Mouse (Mus musculus) testis, postnatal 14 days (tissue): ENCODE results near the gene Gm42957.
"Not testable (repeated sequence)": the region's sequence is repeated elsewhere in the genome, so short reads cannot be mapped to it uniquely, and the experiment has no call there.

ENCODE experiments used
- DNase-seq: peaks from one replicate; pipeline ENCODE4 v3.0.0; 2021; ENCODE audit warnings: low spot score

The Gm42957 gene

GRCm38 (mm10) chr3:96634928-96635879 is at the start of gene Gm42957, which contains the start of gene Pex11b:
Gm42957 (plus strand) TSS chr3:96635474.
Pex11b (plus strand) TSS chr3:96635376.
- peak; percentile 87 for DNase-seq

DNA sequence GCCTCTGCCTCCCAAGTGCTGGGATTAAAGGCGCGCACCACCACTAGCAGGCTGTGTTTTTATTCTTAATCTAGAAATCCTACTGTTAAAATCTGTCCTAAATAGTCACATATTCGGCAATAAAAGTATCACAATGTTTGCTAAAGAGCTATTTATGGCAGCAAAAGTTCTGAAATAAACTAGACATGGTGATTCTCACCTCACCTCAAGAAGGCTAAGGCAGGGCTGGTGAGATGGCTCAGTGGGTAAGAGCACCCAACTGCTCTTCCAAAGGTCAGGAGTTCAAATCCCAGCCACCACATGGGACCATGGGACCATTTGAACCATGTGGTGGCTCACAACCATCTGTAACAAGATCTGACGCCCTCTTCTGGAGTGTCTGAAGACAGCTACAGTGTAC is 44.6 kb upstream of the Gm42957 start:
- no peak for DNase-seq

DNA sequence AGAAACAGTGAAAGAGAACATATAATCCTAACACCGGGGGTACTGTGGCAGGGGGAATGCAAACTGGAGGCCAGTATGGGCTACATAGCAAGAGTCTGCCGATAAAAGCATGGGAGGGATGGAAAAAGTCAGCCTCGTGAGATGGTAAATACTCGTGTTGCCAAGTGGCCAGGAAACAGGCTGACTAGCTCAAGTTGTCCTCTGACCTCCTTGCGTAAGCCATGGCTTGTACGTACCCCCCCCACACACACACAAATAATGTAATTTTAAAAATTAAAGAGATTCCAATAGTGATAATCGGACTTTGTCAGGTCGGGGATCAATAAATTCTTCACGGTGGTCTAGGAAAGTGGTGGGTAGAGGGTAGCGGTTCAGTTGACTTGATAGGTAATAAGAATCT is 41.9 kb upstream of the Gm42957 start:
- DNase-seq, result no peak

- DNase-seq, result peak; percentile 94
These were observed 41.3 kb upstream of the Gm42957 start, which contains the start of gene Polr3gl for GRCm38 (mm10) chr3:96593790-96594560. Polr3gl (minus strand) TSS chr3:96594181.

- no peak for DNase-seq
These were observed 40.4 kb upstream of the Gm42957 start for GRCm38 (mm10) chr3:96594851-96595250.

DNA sequence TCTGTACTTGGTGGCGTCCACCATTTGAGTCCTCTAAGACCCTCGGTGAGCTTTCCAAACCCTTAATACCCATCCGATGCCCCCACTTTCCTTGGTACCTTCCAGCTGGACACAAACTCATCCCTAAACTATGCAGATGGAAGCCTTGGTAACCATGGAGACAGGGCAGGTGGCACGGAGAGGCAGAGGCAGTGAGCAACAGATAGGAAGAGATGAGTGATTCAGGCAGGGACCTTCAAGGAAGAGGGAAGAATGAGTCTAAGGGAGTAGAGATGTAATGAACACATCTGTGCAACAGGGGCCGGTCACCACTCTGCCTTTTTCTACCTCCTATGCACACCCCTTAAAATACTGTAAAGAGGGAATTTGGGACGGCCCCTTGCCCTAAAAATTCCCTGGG is 39.6 kb upstream of the Gm42957 start:
- no peak for DNase-seq

- DNase-seq, result no peak
These were observed 39.0 kb upstream of the Gm42957 start, which contains the start of gene Ankrd34a for GRCm38 (mm10) chr3:96596228-96596707. Ankrd34a (plus strand) TSS chr3:96596636.

DNA sequence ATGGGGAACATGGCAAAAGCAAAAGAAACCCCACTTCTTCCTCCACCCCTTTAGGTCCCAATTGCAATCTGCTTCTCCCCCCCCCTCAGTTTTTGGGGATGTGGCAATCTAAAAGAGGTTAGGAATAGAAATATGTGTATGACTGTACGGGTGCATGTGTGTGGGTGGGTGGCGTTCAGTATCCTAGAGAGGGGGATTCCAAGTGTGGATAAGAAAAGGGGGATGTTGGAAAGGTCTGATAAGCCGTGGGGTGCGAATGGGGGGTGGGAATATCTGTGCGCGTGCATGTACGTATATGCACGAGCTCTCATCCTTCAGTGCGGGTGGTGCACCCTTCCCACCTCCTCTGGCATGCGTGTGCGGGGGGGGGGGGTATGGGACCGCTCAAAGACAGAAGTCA is 38.4 kb upstream of the Gm42957 start:
- no peak for DNase-seq

GRCm38 (mm10) chr3:96597435-96597891 is 37.8 kb upstream of the Gm42957 start:
- peak; percentile 23 for DNase-seq

GRCm38 (mm10) chr3:96598156-96599068 is 36.9 kb upstream of the Gm42957 start:
- peak; percentile 61 for DNase-seq

GRCm38 (mm10) chr3:96599069-96599393 is 36.2 kb upstream of the Gm42957 start:
- no peak for DNase-seq

DNA sequence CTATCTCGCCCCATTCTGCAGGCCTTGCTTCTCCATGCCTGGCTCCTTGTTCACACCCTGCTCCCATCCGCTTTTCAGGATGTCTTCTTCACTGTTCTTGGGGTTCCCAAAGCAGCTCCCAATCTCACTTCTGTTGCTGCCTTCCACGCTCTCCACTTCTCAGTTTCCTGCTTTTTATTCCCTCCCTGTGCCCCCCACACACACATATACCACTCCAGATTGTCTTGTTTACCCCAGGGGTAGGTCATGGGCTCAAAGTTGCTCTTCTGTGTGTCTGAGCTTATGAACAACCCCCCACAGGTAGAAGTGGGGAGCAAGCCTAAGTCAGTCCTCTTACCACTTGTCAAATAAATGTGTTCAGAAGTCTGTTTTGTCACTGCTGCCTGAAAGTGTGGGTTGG is 35.9 kb upstream of the Gm42957 start:
- DNase-seq, result no peak

DNA sequence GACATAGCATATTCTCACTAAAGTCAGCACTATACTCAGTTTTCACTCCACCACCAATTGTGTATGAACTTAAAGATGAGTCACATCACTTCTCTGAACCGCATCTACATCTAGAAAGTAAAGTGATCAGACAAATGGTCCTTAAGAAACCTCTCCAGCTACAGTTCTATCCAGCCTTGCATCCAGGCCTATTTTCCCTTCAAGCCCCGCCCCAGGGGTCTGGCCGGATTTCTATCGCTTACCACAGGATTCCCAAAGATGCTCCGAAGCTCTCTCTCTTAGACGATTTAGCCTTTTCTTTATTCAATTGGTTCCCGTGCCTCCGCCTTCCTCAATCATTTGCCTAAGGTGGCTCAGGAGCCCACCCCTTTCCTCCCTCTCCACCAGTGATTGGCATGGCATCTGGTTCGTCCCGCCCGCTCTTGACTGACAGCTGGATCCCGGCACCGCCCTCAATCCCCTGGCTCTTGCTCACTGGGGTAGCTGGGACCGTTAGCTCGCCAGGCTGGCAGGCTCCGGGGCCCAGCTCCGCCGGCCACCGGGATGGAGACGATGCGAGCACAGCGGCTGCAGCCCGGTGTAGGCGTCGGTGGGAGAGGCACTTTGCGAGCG is 34.5 kb upstream of the Gm42957 start, which contains the start of gene Lix1l:
Gene Lix1l (plus strand): TSS at position 511 of the 612 bp plus-strand sequence.
- DNase-seq, result peak; percentile 94

DNA sequence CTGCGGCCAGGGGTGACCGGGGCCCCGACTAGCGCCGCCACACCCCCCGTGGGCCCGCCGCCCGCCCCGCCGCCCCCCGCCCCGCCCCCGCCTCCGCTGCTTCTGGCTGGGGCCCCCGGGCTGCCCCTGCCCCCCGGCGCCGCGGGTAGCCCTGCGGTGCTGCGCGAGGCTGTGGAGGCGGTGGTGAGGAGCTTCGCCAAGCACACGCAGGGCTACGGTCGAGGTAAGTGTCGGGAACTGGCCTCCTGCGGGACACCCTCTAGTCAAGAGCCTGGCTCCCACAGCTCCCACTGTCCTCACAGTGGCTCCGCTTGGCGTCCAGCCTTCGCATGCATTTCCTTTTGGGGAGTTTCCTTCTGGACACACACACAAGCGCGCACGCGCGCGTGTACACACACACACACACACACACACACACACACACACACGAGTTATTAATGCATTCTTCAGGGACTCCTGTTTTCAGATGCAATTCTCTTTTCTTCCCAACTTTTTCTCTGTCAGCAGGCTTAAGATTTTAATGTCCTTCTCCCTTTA is 34.0 kb upstream of the Gm42957 start:
- peak; percentile 77 for DNase-seq

DNA sequence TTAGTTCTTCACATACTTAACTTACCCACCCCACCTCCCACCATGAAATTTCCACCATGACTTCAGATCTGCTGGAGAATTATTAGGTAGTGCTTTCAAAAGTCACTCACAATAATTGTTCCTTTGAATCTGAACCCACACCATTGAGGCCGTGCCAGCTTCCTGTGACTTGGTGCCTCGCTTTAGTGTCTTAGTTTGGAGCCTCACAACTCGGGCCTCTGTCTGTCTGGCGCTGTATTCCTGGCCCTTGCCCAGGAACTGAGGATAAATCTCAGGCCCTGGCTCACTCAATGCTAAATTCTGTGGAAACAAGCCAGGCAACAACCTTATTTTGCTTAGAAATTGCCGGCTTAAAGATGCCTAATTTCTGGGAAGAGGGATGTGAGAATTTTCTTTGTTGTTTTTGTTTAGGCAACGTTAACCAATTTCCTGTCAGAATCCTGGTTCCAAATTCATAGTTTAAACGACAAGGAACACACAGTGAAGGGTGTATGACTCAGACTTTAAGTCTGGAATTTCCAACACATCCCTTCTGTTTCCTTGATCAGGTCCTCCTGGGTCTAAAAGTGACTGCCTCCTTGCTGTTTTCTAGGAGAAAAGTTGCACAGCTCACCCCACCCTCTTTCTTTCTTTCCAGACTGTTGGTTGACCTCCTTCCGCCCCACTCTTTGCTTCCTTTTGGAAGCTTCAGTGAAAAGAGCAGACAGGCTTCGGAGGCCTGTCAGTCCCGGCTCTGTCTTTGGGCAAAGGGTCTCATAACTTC is 33.2 kb upstream of the Gm42957 start:
- DNase-seq, result peak; percentile 25

DNA sequence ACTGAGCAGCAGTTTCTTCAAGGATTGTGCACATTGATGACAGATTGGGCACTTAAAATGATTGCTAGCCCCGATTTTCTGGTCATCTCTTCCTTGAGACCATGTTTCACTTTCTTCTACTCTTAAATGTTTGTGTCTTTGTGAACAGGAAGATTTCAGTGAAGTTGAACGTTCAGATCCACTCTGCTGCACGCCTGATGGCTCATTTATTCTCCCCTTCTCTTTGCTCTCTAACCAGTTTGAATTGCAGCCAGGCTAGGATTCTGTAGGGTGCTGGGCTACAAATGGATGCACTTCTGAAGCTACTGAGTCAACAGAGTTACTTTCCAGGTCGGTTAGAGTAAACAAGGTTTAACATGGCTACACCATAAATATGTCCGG is 32.6 kb upstream of the Gm42957 start:
- DNase-seq, result no peak

- DNase-seq, result no peak
These were observed 32.0 kb upstream of the Gm42957 start for GRCm38 (mm10) chr3:96603311-96603710.

DNA sequence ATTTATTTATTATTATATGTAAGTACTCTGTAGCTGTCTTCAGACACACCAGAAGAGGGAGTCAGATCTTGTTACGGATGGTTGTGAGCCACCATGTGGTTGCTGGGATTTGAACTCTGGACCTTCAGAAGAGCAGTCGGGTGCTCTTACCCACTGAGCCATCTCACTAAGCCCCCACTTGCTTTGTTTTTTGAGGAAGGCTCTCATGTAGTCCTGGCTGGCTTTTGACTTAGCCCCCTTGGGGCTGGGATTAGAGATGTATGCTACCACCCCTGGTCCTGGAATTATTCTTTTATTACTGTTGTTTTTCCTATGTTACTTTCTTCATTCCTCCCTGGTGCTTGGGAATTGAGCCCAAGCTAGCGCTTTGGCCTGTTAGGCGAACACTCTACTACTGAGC is 29.3 kb upstream of the Gm42957 start:
- not testable (repeated sequence) for DNase-seq

DNA sequence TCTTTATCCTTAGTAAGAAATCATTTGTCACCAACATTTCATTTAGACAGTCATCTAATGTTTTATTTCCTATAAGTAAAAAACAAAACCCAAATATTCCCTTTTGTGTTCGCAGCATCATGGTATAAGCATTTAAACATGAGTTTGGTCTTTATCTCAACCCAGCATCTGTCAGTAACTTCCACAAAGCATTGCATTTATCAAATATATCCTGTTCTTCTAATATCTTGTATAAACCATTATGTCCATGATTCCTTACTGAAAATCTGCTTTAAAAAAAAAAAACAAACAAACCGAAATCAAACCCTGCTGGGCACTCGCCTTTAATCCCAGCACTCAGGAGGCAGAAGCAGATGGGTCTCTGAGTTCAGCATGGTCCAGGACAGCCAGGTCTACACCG is 28.7 kb upstream of the Gm42957 start:
- DNase-seq, result no peak

DNA sequence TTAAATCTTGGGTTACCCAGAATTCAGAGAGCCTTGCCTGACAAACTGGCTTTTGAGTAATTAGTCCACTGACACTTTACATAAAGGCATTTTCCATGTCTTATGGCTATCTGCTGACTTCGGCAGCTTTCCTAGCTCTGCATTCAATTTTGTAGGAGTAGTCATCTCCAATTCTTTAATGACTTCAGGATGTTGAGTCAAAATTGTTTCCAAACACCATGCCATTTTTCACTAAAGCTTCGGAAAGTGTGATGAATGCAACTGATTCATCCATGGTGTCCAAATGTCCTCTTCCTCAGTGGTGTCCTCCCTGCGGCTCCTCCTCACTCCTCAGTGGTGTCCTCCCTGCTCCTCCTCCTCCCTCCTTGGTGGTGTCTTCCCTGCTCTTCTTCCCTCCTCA is 17.3 kb upstream of the Gm42957 start:
- DNase-seq, result no peak
